Mouse (Mus musculus) stomach, embryonic 16.5 days (tissue): ENCODE results near the gene Cd82. TPM values are rescaled to one million over a fixed set of nuclear protein-coding genes. Genes with fewer than 3 reads are reported as not detected.

Experiments
- ATAC-seq: fragments of 200-750 bp; cut with Nextera tagmentation; 2 replicates; pipeline ENCODE4 v1.8.0; 2017; ENCODE audit warnings: moderate number of reproducible peaks, moderate TSS enrichment; ENCODE audit not compliant: insufficient read depth, low FRiP score
- H3K27ac ChIP-seq: fragments of 300-500 bp; sonication (generic); 2 replicates; pipeline ENCODE4 v1.5.1; 2014; ENCODE audit warnings: low read length
- H3K27me3 ChIP-seq: fragments of 300-500 bp; sonication (generic); 2 replicates; pipeline ENCODE4 v1.6.1; 2014; ENCODE audit warnings: low read length, control low read depth, mixed read lengths; ENCODE audit not compliant: control insufficient read depth, insufficient read depth
- H3K36me3 ChIP-seq: fragments of 300-500 bp; sonication (generic); 2 replicates; pipeline ENCODE4 v1.6.1; 2014; ENCODE audit warnings: low read length; ENCODE audit not compliant: control insufficient read depth, insufficient read depth
- H3K4me1 ChIP-seq: fragments of 300-500 bp; sonication (generic); 2 replicates; pipeline ENCODE4 v1.6.1; 2014; ENCODE audit warnings: low read length, control low read depth, mixed read lengths; ENCODE audit not compliant: control insufficient read depth, insufficient read depth
- H3K4me2 ChIP-seq: fragments of 300-500 bp; sonication (generic); 2 replicates; pipeline ENCODE4 v1.6.1; 2014; ENCODE audit warnings: low read depth, low read length, mixed read lengths
- H3K4me3 ChIP-seq: fragments of 300-500 bp; sonication (generic); replicated peaks from 2 replicates; pipeline ENCODE4 v1.5.1; 2014; ENCODE audit warnings: mild to moderate bottlenecking, low read length
- H3K9ac ChIP-seq: fragments of 300-500 bp; sonication (generic); 2 replicates; pipeline ENCODE4 v1.6.1; 2014; ENCODE audit warnings: low read length
- H3K9me3 ChIP-seq: fragments of 300-500 bp; sonication (generic); replicated peaks from 2 replicates; pipeline ENCODE4 v1.6.1; 2016; ENCODE audit warnings: low read length, control low read depth; ENCODE audit not compliant: control insufficient read depth
- WGBS: fragments of 180-500 bp; shearing (Covaris S2); extraction: QIAGEN DNeasy Blood & Tissue Kit; methylation state at CpG from one replicate; pipeline ENCODE4 v1.1.7; 2014; 5-methylcytosine and 5-hydroxymethylcytosine counted together
- polyA plus RNA-seq: library from polyadenylated mRNA; unstranded; fragments of >200 nt; fragmentation: Nextera tagmentation; extraction: Ambion mirVana; gene quantifications from 2 replicates; pipeline ENCODE4 v1.2.1, GENCODE M21; 2015

The Cd82 gene
- polyA plus RNA-seq, result 112 and 127 TPM in 2 replicates

DNA sequence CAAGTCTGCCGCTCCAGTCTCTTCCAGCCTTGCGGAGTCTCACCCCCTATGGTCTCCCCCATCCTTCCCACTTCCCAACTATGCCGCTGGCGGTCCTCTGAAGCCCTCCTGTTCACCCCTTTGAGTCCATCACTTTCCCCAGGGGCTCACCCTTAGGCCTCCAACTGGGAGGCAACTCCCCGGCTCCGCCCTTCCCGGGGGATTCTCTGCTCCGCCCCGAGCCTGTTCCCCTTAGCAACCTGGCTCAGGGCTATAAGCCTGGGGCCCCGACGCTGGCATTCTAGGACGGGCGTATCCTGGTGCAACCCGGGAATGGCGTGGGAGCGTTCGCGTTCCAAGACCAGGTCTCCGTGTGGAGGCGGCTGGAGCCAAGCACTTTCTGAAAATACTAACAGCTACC is at the start of gene Cd82:
TSS of gene Cd82 (minus strand) at position 381 of the 400 bp plus-strand sequence.
- Histone ChIP-seq H3K9ac (peak within 1 kb of the TSS; percentile 79), H3K9me3 (no peaks in the 10 kb centered on the region), H3K4me1 (peaks cover 46% of the 10 kb centered on the region), H3K4me3 (peak within 1 kb of the TSS; percentile 60), H3K4me2 (peak within 1 kb of the TSS; percentile 78), H3K27ac (peak within 1 kb of the TSS; percentile 95), H3K36me3 (no peaks in the 10 kb centered on the region), H3K27me3 (no peaks in the 10 kb centered on the region)
- WGBS, result 1% methylated on average over 20 of the region's 20 CpGs
- peak; percentile 90 for ATAC-seq

GRCm38 (mm10) chr2:93512130-93512529 is 49.2 kb upstream of the Cd82 start:
- no peak overlapping the region for H3K27ac ChIP-seq
- WGBS, result 53% methylated on average over 7 of the region's 7 CpGs
- H3K9me3 ChIP-seq, result no peaks in the 10 kb centered on the region
- no peak for ATAC-seq
- no peak overlapping the region for H3K4me2 ChIP-seq
- H3K9ac ChIP-seq, result no peak overlapping the region
- H3K36me3 ChIP-seq, result no peaks in the 10 kb centered on the region
- H3K4me3 ChIP-seq, result no peak overlapping the region
- no peaks in the 10 kb centered on the region for H3K27me3 ChIP-seq
- H3K4me1 ChIP-seq, result no peaks in the 10 kb centered on the region

DNA sequence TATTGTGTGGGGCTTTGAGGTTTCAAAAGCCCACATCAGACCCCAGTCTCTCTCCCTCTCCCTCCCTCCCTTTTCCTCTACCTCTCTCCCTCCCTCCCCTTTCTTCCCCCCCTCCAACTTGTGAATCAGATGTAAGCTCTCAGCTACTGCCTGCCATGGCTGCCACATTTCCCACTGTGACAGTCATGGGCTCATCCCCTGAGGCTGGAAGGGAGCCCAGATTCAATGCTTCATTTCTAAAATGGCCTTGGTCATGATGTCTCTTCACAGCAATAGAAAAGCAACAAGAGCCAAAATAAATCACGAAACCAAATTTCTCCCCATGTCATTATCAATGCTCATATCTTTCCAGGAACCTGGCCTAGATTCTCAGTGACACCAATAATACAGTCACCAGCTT is 47.9 kb upstream of the Cd82 start:
- H3K4me1 ChIP-seq, result no peaks in the 10 kb centered on the region
- H3K4me3 ChIP-seq, result no peak overlapping the region
- H3K36me3 ChIP-seq, result no peaks in the 10 kb centered on the region
- H3K4me2 ChIP-seq, result no peak overlapping the region
- no peaks in the 10 kb centered on the region for H3K9me3 ChIP-seq
- no peak for ATAC-seq
- no peaks in the 10 kb centered on the region for H3K27me3 ChIP-seq
- 88% methylated on average over 1 of the region's 1 CpGs for WGBS
- H3K27ac ChIP-seq, result no peak overlapping the region
- H3K9ac ChIP-seq, result no peak overlapping the region

DNA sequence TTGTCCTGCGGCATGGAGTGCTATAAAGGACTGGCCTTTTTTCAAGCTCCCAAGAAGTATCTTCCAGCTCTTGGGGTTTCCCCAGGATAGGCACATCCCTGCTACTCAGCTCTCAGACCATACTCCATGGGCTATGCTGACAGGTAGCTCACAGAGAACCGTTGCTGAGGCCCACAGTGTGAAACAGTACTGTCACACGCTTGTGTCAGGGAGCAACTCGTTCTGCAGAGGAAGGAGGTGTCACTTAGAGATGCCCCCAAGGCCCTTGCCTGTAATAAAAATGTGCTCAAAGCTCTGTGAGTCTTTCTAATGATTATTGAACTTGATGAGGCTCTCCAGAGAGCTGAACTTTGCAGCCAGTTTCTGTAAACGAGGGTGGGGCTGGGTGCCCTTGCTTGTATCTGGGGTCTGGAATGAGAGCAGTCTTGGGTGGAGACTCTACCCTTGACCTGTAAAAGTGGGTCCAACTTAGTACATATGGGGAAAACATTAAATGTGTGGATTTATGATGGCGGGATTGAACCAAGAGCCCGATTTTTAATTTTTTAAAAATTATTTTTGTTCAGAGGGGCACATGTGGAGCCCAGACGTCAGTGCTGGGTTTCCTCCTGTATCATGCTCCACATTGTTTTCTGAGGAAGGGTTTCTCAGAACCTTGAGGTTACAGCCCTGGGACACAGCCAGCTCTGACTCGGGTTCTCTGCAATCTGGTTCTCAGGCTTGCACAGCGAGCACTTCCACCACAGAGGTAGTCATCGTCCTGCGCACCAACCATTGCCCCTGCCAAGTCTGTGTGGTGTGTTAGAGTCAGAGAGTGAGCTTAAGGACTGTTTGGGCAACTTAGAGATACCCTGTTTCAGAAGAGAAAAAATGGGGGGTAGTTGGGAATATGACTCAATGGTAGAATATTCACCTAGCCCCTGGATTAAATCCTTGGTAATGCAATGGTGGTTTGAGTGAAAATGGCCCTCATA is 47.1 kb upstream of the Cd82 start:
- Histone ChIP-seq H3K4me1 (no peaks in the 10 kb centered on the region), H3K4me2 (no peak overlapping the region), H3K27ac (no peak overlapping the region), H3K9me3 (no peaks in the 10 kb centered on the region), H3K4me3 (no peak overlapping the region), H3K27me3 (no peaks in the 10 kb centered on the region), H3K9ac (no peak overlapping the region), H3K36me3 (no peaks in the 10 kb centered on the region)
- WGBS, result 76% methylated on average over 12 of the region's 12 CpGs
- ATAC-seq, result no peak

GRCm38 (mm10) chr2:93505091-93505490 is 42.2 kb upstream of the Cd82 start:
- H3K4me2 ChIP-seq, result no peak overlapping the region
- WGBS, result 54% methylated on average over 6 of the region's 6 CpGs

GRCm38 (mm10) chr2:93503353-93503752 is 40.4 kb upstream of the Cd82 start:
- H3K36me3 ChIP-seq, result no peaks in the 10 kb centered on the region
- no peak for ATAC-seq
- H3K4me3 ChIP-seq, result no peak overlapping the region
- H3K4me2 ChIP-seq, result no peak overlapping the region
- no peaks in the 10 kb centered on the region for H3K27me3 ChIP-seq
- 66% methylated on average over 4 of the region's 4 CpGs for WGBS
- no peak overlapping the region for H3K27ac ChIP-seq
- no peak overlapping the region for H3K9ac ChIP-seq
- H3K9me3 ChIP-seq, result no peaks in the 10 kb centered on the region
- no peaks in the 10 kb centered on the region for H3K4me1 ChIP-seq

More at GRCm38 (mm10) chr2:93505091-93505490, 42.2 kb upstream of the Cd82 start:
- no peaks in the 10 kb centered on the region for H3K36me3 ChIP-seq
- H3K4me3 ChIP-seq, result no peak overlapping the region
- no peaks in the 10 kb centered on the region for H3K4me1 ChIP-seq
- no peaks in the 10 kb centered on the region for H3K27me3 ChIP-seq
- no peak overlapping the region for H3K9ac ChIP-seq
- ATAC-seq, result no peak
- H3K27ac ChIP-seq, result no peak overlapping the region
- H3K9me3 ChIP-seq, result no peaks in the 10 kb centered on the region

GRCm38 (mm10) chr2:93501303-93501702 is 38.4 kb upstream of the Cd82 start:
- no peak overlapping the region for H3K27ac ChIP-seq
- no peaks in the 10 kb centered on the region for H3K36me3 ChIP-seq
- no peak overlapping the region for H3K4me3 ChIP-seq
- no peak overlapping the region for H3K9ac ChIP-seq
- no peak overlapping the region for H3K4me2 ChIP-seq
- H3K4me1 ChIP-seq, result no peaks in the 10 kb centered on the region
- H3K27me3 ChIP-seq, result no peaks in the 10 kb centered on the region
- ATAC-seq, result no peak
- H3K9me3 ChIP-seq, result no peaks in the 10 kb centered on the region
- WGBS, result 53% methylated on average over 10 of the region's 10 CpGs

GRCm38 (mm10) chr2:93497221-93497620 is 34.3 kb upstream of the Cd82 start:
- no peak overlapping the region for H3K27ac ChIP-seq
- WGBS, result 73% methylated on average over 5 of the region's 5 CpGs
- no peak for ATAC-seq
- no peak overlapping the region for H3K4me2 ChIP-seq
- no peaks in the 10 kb centered on the region for H3K4me1 ChIP-seq
- H3K9me3 ChIP-seq, result no peaks in the 10 kb centered on the region
- H3K27me3 ChIP-seq, result no peaks in the 10 kb centered on the region
- H3K36me3 ChIP-seq, result no peaks in the 10 kb centered on the region
- H3K9ac ChIP-seq, result no peak overlapping the region
- no peak overlapping the region for H3K4me3 ChIP-seq

DNA sequence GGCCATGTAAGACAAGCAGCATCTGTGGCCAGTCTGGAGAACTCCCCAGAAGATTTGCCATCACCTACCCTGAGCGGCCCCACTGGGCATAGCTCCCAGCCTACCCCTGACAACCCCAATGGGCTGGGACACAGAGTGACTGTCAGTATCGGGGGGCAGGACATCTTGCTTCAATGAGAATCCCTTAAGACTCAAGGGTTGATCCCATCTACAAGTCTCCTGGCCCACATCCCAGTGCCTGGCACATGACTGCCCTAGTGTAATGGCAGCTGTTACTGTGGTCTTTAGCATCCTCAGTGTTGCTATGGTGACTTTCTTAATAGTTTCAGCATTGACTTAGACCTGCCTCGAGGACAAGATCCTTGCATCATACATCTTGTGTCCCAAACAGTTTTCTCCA is 32.2 kb upstream of the Cd82 start:
- Histone ChIP-seq H3K4me3 (no peak overlapping the region), H3K4me2 (no peak overlapping the region), H3K27me3 (no peaks in the 10 kb centered on the region), H3K27ac (no peak overlapping the region), H3K36me3 (no peaks in the 10 kb centered on the region), H3K9ac (no peak overlapping the region), H3K9me3 (no peaks in the 10 kb centered on the region), H3K4me1 (no peaks in the 10 kb centered on the region)
- no peak for ATAC-seq
- whole genome bisulfite sequencing, result 82% methylated on average over 3 of the region's 3 CpGs
